Mouse (Mus musculus) small intestine, adult 2 months (tissue): Measurements from ENCODE around the gene Ahrr.

Source experiments
- CTCF ChIP-seq: fragments of 200-500 bp; IDR thresholded peaks from 2 replicates; pipeline ENCODE4 v1.5.1; 2012; ENCODE audit warnings: low read depth, mild to moderate bottlenecking, control low read depth, inconsistent platforms, low read length, moderate library complexity, mixed read lengths; ENCODE audit not compliant: insufficient replicate concordance, insufficient read length; ENCODE audit errors: extremely low read depth
- POLR2A ChIP-seq: fragments of 200-500 bp; IDR thresholded peaks from 2 replicates; pipeline ENCODE4 v1.6.1; 2012; ENCODE audit warnings: low read depth, mild to moderate bottlenecking, control low read depth, inconsistent platforms, low read length, moderate library complexity

DNA sequence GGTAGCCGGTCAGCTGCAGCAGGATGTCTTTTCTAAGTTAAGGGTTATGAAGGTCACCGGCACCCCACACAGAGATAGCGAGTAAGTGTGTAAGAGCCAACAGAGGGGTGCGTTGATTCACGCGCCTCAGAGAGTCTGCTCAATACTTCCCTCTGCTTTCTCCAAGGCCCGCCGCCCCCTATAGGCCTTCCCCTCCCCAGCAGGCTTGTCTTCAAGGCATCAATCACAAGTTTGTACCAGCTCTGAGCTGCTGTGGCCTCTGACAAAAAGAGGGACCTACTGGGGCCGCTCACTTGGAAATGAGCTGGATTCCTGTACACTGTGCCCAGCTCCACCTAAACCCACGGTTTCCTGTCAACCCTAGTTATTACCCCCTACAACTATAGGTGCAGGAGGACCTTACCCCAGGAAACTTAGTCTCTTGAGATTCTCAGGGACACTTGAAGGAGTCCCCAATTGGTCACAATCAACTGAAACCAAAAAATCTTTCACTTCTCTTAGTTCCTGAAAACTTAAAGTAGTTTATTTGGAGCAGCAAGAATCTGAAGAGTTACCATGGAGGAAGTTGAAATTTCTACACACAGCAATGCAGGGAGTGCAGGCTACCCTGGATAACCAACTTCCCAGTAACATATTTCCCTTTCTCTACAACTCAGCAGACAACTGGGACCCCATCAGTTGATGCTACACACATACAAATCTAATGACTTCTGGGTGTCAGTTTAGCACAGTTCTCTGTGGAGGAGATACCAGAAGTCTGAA lies 31.7 kb downstream of the Ahrr start:
- TF ChIP-seq CTCF: peak; percentile 39; the same call in 1 of the 2 replicates
- TF ChIP-seq POLR2A: no peak
